Mouse (Mus musculus) testis, adult 2 months (tissue): Measurements from ENCODE around the gene Stxbp2. TPM values are rescaled to one million over a fixed set of nuclear protein-coding genes. Genes with fewer than 3 reads are reported as not detected.
"Not testable (repeated sequence)": the region's sequence is repeated elsewhere in the genome, so short reads cannot be mapped to it uniquely, and the experiment has no call there.

Experiments used
- H3K27ac ChIP-seq: fragments of 200-500 bp; 2 replicates; pipeline ENCODE4 v1.5.1; 2012; ENCODE audit warnings: low read depth, low read length; ENCODE audit not compliant: control insufficient read depth, insufficient read depth
- H3K27me3 ChIP-seq: fragments of 200-500 bp; 2 replicates; pipeline ENCODE4 v1.6.1; 2012; ENCODE audit warnings: mild to moderate bottlenecking, low read length, moderate library complexity; ENCODE audit not compliant: control insufficient read depth, insufficient read depth
- H3K36me3 ChIP-seq: fragments of 200-500 bp; 2 replicates; pipeline ENCODE4 v1.6.1; 2012; ENCODE audit warnings: mild to moderate bottlenecking, low read length; ENCODE audit not compliant: control insufficient read depth, insufficient read depth
- H3K4me1 ChIP-seq: fragments of 200-500 bp; 2 replicates; pipeline ENCODE4 v1.6.1; 2012; ENCODE audit warnings: low read length; ENCODE audit not compliant: control insufficient read depth, insufficient read depth
- H3K4me3 ChIP-seq: fragments of 200-500 bp; 2 replicates; pipeline ENCODE4 v1.5.1; 2012; ENCODE audit warnings: low read depth, mild to moderate bottlenecking, low read length, moderate library complexity, mixed read lengths; ENCODE audit not compliant: control insufficient read depth
- CTCF ChIP-seq: fragments of 200-500 bp; IDR thresholded peaks from 2 replicates; pipeline ENCODE4 v1.5.1; 2012; ENCODE audit warnings: low read depth, mild to moderate bottlenecking, inconsistent platforms, low read length, moderate library complexity; ENCODE audit not compliant: control insufficient read depth, insufficient read depth, insufficient replicate concordance
- POLR2A ChIP-seq: fragments of 200-500 bp; IDR thresholded peaks from 2 replicates; pipeline ENCODE4 v1.6.1; 2012; ENCODE audit warnings: low read depth, mild to moderate bottlenecking, inconsistent platforms, low read length, moderate library complexity; ENCODE audit not compliant: control insufficient read depth
- polyA plus RNA-seq: library from polyadenylated mRNA; depleted of rRNA; stranded (reverse); fragments of >200 nt; gene quantifications from 2 replicates; pipeline ENCODE4 v1.2.3, GENCODE M21; 2012; rRNA removed

The Stxbp2 gene
- 81.4 and 134 TPM in 2 replicates for polyA plus RNA-seq

DNA sequence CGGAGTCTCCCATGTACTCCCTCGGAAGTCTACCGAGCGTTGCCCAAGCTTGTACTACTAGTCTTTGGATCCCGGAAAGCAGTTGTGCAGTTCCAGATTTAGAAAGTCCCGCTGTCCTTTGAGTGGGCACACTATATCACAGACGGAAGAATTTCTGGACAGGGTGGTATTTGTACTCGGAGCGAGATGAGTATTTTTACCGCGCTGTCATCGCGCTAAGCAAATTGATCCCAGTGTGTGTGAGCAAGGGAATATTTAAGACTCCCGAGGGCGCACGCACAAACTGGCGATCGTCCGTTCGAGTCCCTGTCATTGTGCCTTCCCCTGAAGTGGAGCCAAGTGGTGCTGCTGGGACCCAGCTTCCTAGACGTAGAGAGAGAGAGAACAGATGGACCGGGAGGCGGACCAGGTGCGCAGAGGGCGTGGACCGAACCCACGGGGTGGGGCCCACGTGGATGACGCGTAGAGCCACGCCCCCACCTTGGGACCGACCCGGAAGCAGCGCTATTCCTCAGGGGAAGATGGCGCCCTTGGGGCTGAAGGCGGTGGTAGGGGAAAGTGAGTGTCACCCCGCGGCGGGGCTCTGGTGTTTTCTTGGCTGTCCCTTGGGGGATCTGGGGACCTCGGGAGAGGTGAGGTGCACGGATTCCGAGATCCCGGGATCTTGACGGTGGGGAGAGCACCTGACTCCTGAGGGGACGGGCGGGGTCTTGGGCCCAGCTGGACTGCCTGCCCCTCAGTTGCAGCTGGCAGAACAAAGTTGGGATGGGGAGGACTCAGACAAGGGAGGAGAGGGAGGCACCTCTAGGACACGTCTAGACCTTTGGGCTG, at the start of gene Stxbp2:
Gene Stxbp2, plus strand, starts transcription at position 309 of the 831 bp plus-strand sequence.
- H3K36me3 ChIP-seq, result no peaks in the 10 kb centered on the region
- H3K27ac ChIP-seq, result no peak within 1 kb of the TSS
- H3K4me3 ChIP-seq, result peak within 1 kb of the TSS; percentile 73
- H3K4me1 ChIP-seq, result peaks cover 4% of the 10 kb centered on the region; the same call in 1 of the 2 replicates
- H3K27me3 ChIP-seq, result no peaks in the 10 kb centered on the region
- TF ChIP-seq CTCF (no peak), POLR2A (peak; percentile 64)

- H3K27me3 ChIP-seq, H3K36me3 ChIP-seq, H3K4me1 ChIP-seq, H3K27ac ChIP-seq, H3K4me3 ChIP-seq: not testable (repeated sequence)
Measured at GRCm38 (mm10) chr8:3581961-3582360, 48.8 kb upstream of the Stxbp2 start.

- H3K27me3 ChIP-seq, result no peaks in the 10 kb centered on the region
- H3K4me1 ChIP-seq, result peaks cover 7% of the 10 kb centered on the region
- TF ChIP-seq POLR2A, result no peak
- no peak for TF ChIP-seq CTCF
- no peak overlapping the region for H3K27ac ChIP-seq
- H3K36me3 ChIP-seq, result no peaks in the 10 kb centered on the region
- no peak overlapping the region for H3K4me3 ChIP-seq
Measured at GRCm38 (mm10) chr8:3586452-3586851, 44.3 kb upstream of the Stxbp2 start.

DNA sequence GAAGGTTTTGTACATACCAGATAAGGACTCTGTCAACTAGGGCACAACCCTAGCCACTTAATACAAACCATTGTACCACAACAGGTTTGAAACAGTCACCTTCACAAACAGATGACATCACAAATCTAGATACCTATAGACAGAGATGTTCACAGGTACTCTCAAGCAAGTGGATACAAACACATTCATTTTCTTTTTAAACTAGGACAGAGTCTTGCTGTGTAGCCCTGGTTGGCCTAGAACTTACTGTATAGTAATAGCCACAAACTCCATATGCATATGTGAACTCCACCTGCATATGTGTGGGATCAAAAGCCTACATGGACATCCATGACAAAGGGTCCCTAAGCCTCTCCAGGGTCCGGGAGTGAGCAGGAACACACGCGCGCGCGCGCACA, 43.8 kb upstream of the Stxbp2 start, which contains the start of gene Camsap3:
Gene Camsap3, plus strand, starts transcription at position 301 of the 398 bp plus-strand sequence.
- H3K27ac ChIP-seq, result peak within 1 kb of the TSS; percentile 33
- H3K4me3 ChIP-seq, result peak within 1 kb of the TSS; percentile 83
- H3K36me3 ChIP-seq, result no peaks in the 10 kb centered on the region
- H3K27me3 ChIP-seq, result no peaks in the 10 kb centered on the region
- no peak for TF ChIP-seq POLR2A
- no peak for TF ChIP-seq CTCF
- peaks cover 7% of the 10 kb centered on the region for H3K4me1 ChIP-seq

GRCm38 (mm10) chr8:3587391-3588257, 43.1 kb upstream of the Stxbp2 start:
- peaks cover 7% of the 10 kb centered on the region for H3K4me1 ChIP-seq
- H3K4me3 ChIP-seq, result peak overlapping the region; percentile 83
- H3K27ac ChIP-seq, result peak overlapping the region; percentile 33; the same call in 1 of the 2 replicates
- no peak for TF ChIP-seq CTCF
- TF ChIP-seq POLR2A, result no peak
- H3K36me3 ChIP-seq, result no peaks in the 10 kb centered on the region
- no peaks in the 10 kb centered on the region for H3K27me3 ChIP-seq

DNA sequence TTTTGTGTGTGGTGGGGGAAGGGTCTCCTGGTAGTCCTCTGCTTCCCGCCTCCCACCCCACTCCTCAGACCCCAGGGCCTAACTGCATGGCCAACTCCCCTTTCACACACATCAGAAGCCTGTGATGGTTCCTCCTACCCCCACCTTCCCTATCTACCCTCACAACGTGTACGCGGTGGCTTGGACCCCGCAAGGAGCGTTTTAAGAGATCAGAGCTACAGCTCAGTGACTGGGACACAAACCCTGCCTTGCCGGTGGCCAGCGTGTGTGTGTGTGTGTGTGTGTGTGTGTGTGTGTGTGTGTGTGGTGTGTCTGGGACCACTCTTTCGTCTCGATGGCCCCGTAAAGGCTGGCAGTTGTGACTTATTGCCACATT, 42.5 kb upstream of the Stxbp2 start:
- TF ChIP-seq CTCF (no peak), POLR2A (no peak)
- Histone ChIP-seq H3K27me3 (no peaks in the 10 kb centered on the region), H3K4me1 (peaks cover 7% of the 10 kb centered on the region), H3K4me3 (peak overlapping the region; percentile 83), H3K36me3 (no peaks in the 10 kb centered on the region), H3K27ac (peak overlapping the region; percentile 39; the same call in 1 of the 2 replicates)

- Histone ChIP-seq H3K27me3 (no peaks in the 10 kb centered on the region), H3K27ac (no peak overlapping the region), H3K4me3 (no peak overlapping the region), H3K36me3 (no peaks in the 10 kb centered on the region), H3K4me1 (no peaks in the 10 kb centered on the region)
- TF ChIP-seq POLR2A (no peak), CTCF (no peak)
Measured at GRCm38 (mm10) chr8:3593470-3593869, 37.3 kb upstream of the Stxbp2 start.
